In the genomic region with DNA sequence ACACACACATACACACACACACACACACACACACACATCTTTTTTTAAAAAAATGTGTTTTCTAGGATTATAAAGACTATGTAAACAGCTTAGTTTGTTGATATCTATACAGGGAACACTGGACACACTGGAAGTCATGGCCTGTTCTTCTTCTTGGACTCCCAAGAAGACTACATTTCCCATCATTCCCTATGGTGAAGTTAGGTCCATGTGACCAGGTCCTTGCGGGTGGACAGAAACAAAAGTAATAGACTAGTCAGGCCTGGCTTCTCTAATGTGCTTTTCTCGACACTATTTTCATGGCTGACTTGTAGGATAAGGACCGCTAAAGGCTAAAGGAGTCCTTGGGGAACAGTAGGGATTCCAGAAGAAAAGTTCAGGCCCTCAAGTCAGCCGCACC, we compare ENCODE assay signal across 20 mouse cellular contexts.
"Had no signal": no experiment of that assay in that cellular context is flagged by ENCODE, and none has a peak within 500 bp of the region (broad histone marks: within the 10 kb centered on the region; RNA-seq: fewer than 3 reads in every experiment).

No protein-coding gene starts in this region.

- H3K27ac ChIP-seq: kidney, postnatal 0 days; limb, embryonic 12.5 days; limb, embryonic 15.5 days; liver, embryonic 14.5 days; macrophage; midbrain, embryonic 12.5 days; midbrain, embryonic 15.5 days; neural tube, embryonic 13.5 days; stomach, postnatal 0 days had no signal

- DNase-seq: kidney, adult 2 months; kidney, postnatal 25 days; layer of hippocampus, adult 9-11 months; left cerebral cortex, postnatal 4 days; liver, postnatal 0 days; lung, embryonic 14.5 days; retina, postnatal 1 day; right cerebral cortex, postnatal 25 days; thymus, adult 2 months; thymus, postnatal 25 days had no signal

- H3K4me3 ChIP-seq: limb, embryonic 12.5 days; limb, embryonic 15.5 days; midbrain, embryonic 12.5 days; midbrain, embryonic 15.5 days; neural tube, embryonic 13.5 days had no signal

- H3K36me3 ChIP-seq: limb, embryonic 12.5 days; limb, embryonic 15.5 days; midbrain, embryonic 12.5 days; midbrain, embryonic 15.5 days; neural tube, embryonic 13.5 days had no signal

- H3K9ac ChIP-seq: limb, embryonic 12.5 days; limb, embryonic 15.5 days; liver, embryonic 14.5 days; liver, postnatal 0 days; lung, embryonic 14.5 days; midbrain, embryonic 12.5 days; midbrain, embryonic 15.5 days; neural tube, embryonic 13.5 days had no signal

- H3K4me1 ChIP-seq: limb, embryonic 12.5 days; limb, embryonic 15.5 days; midbrain, embryonic 12.5 days had no signal

- H3K4me2 ChIP-seq: limb, embryonic 12.5 days; limb, embryonic 15.5 days; liver, embryonic 11.5 days; lung, embryonic 14.5 days; midbrain, embryonic 12.5 days; midbrain, embryonic 15.5 days; neural tube, embryonic 13.5 days had no signal

- H3K27me3 ChIP-seq: limb, embryonic 12.5 days; limb, embryonic 15.5 days; midbrain, embryonic 12.5 days; midbrain, embryonic 15.5 days; neural tube, embryonic 13.5 days had no signal

- H3K9me3 ChIP-seq: limb, embryonic 12.5 days; limb, embryonic 15.5 days; midbrain, embryonic 12.5 days; midbrain, embryonic 15.5 days; neural tube, embryonic 13.5 days had no signal
